Mouse (Mus musculus): ENCODE results near the gene Smarcc1. TPM values are rescaled to one million over a fixed set of nuclear protein-coding genes. Genes with fewer than 3 reads are reported as not detected.

Gene Smarcc1
- polyA plus RNA-seq, 1 experiment from 2014 or later = 230 TPM

GRCm38 (mm10) chr9:110206437-110206836 lies 88.9 kb downstream of the Smarcc1 start:
- Histone ChIP-seq H3K9me3 (no peaks in the 10 kb centered on the region), H3K4me1 (0 out of 2 replicates have a peak, but pooled peaks cover 2% of the 10 kb centered on the region), H3K36me3 (peaks cover 72% of the 10 kb centered on the region), H3K4me3 (no peak overlapping the region), H3K27me3 (no peaks in the 10 kb centered on the region), H3K9ac (no peak overlapping the region), H3K4me2 (replicated peaks) (no peak overlapping the region), H3K27ac (no peak overlapping the region)
- 58% methylated on average over 2 of the region's 2 CpGs for WGBS
- no peak for ATAC-seq (ENCODE audit: insufficient number of reproducible peaks, insufficient read depth, low FRiP score, low TSS enrichment)

DNA sequence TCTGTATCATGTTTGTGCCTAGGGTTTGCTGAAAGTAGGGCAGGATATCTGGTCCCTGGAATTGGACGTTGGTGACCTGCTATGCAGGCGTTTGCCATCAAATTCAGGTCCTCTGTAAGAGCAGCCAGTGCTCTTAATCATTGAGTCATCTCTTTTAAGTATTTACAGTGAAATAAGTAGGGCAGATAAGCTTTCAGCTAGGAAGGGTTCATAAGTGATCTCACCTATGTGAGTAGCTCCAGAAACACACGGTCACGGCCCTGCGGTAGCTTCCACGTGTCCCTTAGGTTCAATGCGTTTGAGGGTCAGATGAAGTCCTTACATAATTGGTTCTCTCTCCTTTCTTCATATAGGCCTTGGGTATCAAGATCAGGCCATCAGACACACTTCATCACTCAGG lies 90.8 kb downstream of the Smarcc1 start:
- no peak for ATAC-seq (ENCODE audit: insufficient number of reproducible peaks, insufficient read depth, low FRiP score, low TSS enrichment)
- 73% methylated on average over 7 of the region's 7 CpGs for WGBS
- Histone ChIP-seq H3K27me3 (no peaks in the 10 kb centered on the region), H3K4me2 (replicated peaks) (no peak overlapping the region), H3K36me3 (peaks cover 74% of the 10 kb centered on the region), H3K9me3 (no peaks in the 10 kb centered on the region), H3K9ac (no peak overlapping the region), H3K27ac (no peak overlapping the region), H3K4me1 (0 out of 2 replicates have a peak, but pooled peaks cover 2% of the 10 kb centered on the region), H3K4me3 (no peak overlapping the region)

GRCm38 (mm10) chr9:110208967-110209366 lies 91.5 kb downstream of the Smarcc1 start:
- Histone ChIP-seq H3K9ac (no peak overlapping the region), H3K9me3 (no peaks in the 10 kb centered on the region), H3K4me3 (no peak overlapping the region), H3K27ac (no peak overlapping the region), H3K4me2 (replicated peaks) (no peak overlapping the region), H3K4me1 (0 out of 2 replicates have a peak, but pooled peaks cover 2% of the 10 kb centered on the region), H3K27me3 (no peaks in the 10 kb centered on the region), H3K36me3 (peaks cover 74% of the 10 kb centered on the region)
- 90% methylated on average over 3 of the region's 3 CpGs for WGBS
- no peak for ATAC-seq (ENCODE audit: insufficient number of reproducible peaks, insufficient read depth, low FRiP score, low TSS enrichment)

DNA sequence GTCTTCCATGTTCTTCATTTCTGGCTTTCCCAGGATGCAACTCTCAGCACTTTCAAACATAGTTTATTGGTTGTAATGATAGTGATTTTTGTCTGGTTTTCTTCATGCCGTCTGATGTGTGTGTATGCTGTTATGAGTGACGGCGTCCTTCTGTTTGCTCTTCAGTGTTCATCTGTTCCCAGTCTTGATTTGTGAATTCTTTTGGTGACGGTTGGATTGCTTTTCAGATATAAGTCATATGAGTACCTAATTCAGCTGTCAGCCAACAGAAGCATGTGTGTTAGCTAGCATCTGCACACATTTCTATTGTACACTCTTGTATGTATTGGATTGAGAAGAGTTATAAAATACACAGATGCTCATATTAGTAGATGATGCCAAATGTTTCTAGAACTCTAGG lies 106.8 kb downstream of the Smarcc1 start:
- Histone ChIP-seq H3K4me3 (no peak overlapping the region), H3K27me3 (no peaks in the 10 kb centered on the region), H3K27ac (no peak overlapping the region), H3K4me1 (no peaks in the 10 kb centered on the region), H3K9ac (no peak overlapping the region), H3K36me3 (peaks cover 79% of the 10 kb centered on the region), H3K4me2 (replicated peaks) (no peak overlapping the region), H3K9me3 (no peaks in the 10 kb centered on the region)
- WGBS = 94% methylated on average over 4 of the region's 4 CpGs
- ATAC-seq (ENCODE audit: insufficient number of reproducible peaks, insufficient read depth, low FRiP score, low TSS enrichment) = no peak

GRCm38 (mm10) chr9:110226191-110226590 lies 108.7 kb downstream of the Smarcc1 start:
- 94% methylated on average over 4 of the region's 4 CpGs for WGBS

GRCm38 (mm10) chr9:110228671-110229070 lies 111.2 kb downstream of the Smarcc1 start:
- no peak for ATAC-seq (ENCODE audit: insufficient number of reproducible peaks, insufficient read depth, low FRiP score, low TSS enrichment)
- H3K4me3 ChIP-seq = no peak overlapping the region
- WGBS = 83% methylated on average over 6 of the region's 6 CpGs
- no peak overlapping the region for H3K9ac ChIP-seq
- H3K4me2 ChIP-seq (replicated peaks) = no peak overlapping the region
- H3K9me3 ChIP-seq = no peaks in the 10 kb centered on the region
- H3K36me3 ChIP-seq = peaks cover 86% of the 10 kb centered on the region
- H3K27me3 ChIP-seq = no peaks in the 10 kb centered on the region
- H3K27ac ChIP-seq = no peak overlapping the region
- no peaks in the 10 kb centered on the region for H3K4me1 ChIP-seq

More at GRCm38 (mm10) chr9:110226191-110226590, 108.7 kb downstream of the Smarcc1 start:
- H3K27me3 ChIP-seq = no peaks in the 10 kb centered on the region
- no peaks in the 10 kb centered on the region for H3K4me1 ChIP-seq
- H3K27ac ChIP-seq = no peak overlapping the region
- ATAC-seq (ENCODE audit: insufficient number of reproducible peaks, insufficient read depth, low FRiP score, low TSS enrichment) = no peak
- peaks cover 88% of the 10 kb centered on the region for H3K36me3 ChIP-seq
- no peak overlapping the region for H3K4me2 ChIP-seq (replicated peaks)
- H3K9ac ChIP-seq = no peak overlapping the region
- no peak overlapping the region for H3K4me3 ChIP-seq
- no peaks in the 10 kb centered on the region for H3K9me3 ChIP-seq

- Histone ChIP-seq H3K4me1 (no peaks in the 10 kb centered on the region), H3K27me3 (no peaks in the 10 kb centered on the region), H3K4me2 (replicated peaks) (no peak overlapping the region), H3K4me3 (no peak overlapping the region), H3K36me3 (peaks cover 85% of the 10 kb centered on the region), H3K9me3 (no peaks in the 10 kb centered on the region), H3K27ac (no peak overlapping the region), H3K9ac (no peak overlapping the region)
- ATAC-seq (ENCODE audit: insufficient number of reproducible peaks, insufficient read depth, low FRiP score, low TSS enrichment) = no peak
- 90% methylated on average over 1 of the region's 1 CpGs for WGBS
Measured at GRCm38 (mm10) chr9:110229112-110229511, 111.6 kb downstream of the Smarcc1 start.

DNA sequence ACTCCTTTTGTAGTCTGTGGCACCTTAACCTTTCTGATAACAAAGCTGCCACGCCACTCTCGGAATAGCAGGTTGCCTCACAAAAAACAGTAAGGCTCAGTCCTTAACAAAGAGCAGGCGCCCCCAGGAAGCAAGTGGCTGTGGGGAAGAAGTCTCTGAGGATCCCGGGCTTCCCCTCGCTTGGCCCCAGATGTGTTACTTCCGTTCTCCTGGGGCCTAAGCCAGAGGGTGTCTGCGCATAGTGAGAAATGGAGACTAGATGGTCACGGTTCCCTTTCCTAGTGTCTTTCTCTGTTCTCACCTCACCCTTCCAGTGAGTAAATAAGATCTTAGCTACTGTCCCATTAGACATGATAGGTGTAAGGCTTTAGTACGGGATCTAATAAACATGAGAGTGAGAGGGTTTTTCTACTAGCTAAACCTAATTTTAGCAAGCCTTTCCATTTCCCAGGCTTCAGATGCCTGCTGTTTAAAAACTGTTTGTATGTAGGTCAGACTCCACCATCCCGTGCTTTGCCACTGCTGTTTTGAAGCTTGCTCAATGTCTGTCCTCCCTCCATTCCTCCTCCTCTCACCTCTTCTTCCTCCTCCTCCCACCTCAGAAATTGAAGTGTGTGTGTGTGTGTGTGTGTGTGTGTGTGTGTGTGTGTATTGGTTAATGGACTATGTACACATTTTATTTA lies 112.2 kb downstream of the Smarcc1 start:
- Histone ChIP-seq H3K9me3 (no peaks in the 10 kb centered on the region), H3K27me3 (no peaks in the 10 kb centered on the region), H3K9ac (no peak overlapping the region), H3K4me2 (replicated peaks) (no peak overlapping the region), H3K36me3 (peaks cover 85% of the 10 kb centered on the region), H3K27ac (no peak overlapping the region), H3K4me3 (no peak overlapping the region), H3K4me1 (no peaks in the 10 kb centered on the region)
- no peak for ATAC-seq (ENCODE audit: insufficient number of reproducible peaks, insufficient read depth, low FRiP score, low TSS enrichment)
- 85% methylated on average over 10 of the region's 10 CpGs for WGBS

DNA sequence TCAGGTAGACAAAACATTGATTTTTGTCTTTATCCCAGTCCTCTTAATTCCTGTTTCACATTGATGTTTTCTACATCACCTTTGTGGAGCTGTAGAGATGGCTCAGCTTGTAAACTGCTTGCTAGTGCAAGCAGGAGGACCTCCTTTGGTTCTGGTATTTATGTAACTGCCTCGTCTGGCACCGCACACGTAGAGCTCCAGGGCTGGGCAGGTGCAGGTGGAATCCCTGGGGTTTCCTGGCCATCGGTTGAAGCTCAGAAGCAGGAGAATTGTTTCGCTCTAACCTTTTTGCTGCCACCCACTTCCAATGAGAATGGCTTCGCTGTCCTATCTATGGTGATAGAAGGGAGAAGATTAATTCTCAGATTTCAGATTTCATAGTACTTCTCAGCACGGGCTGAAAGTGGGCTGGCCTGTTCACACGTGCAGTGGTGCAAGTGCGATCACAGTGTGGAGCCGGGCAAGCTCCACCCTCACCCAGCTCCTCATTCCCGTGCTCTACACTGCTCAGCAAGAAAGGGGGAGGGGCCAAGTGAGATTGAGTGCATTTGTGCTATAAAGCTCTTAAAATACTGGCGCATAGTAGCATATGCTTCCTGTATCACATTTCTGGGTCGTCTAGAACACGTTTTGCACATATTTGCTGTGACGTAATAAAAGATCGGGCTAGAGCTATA lies 113.0 kb downstream of the Smarcc1 start:
- Histone ChIP-seq H3K9me3 (no peaks in the 10 kb centered on the region), H3K27ac (no peak overlapping the region), H3K4me3 (no peak overlapping the region), H3K4me1 (no peaks in the 10 kb centered on the region), H3K27me3 (no peaks in the 10 kb centered on the region), H3K36me3 (peaks cover 87% of the 10 kb centered on the region), H3K4me2 (replicated peaks) (no peak overlapping the region), H3K9ac (no peak overlapping the region)
- ATAC-seq (ENCODE audit: insufficient number of reproducible peaks, insufficient read depth, low FRiP score, low TSS enrichment) = no peak
- WGBS = 86% methylated on average over 16 of the region's 16 CpGs

GRCm38 (mm10) chr9:110234962-110235361 lies 117.5 kb downstream of the Smarcc1 start:
- H3K4me2 ChIP-seq (replicated peaks) = no peak overlapping the region
- H3K36me3 ChIP-seq = peaks cover 88% of the 10 kb centered on the region
- H3K9me3 ChIP-seq = no peaks in the 10 kb centered on the region
- H3K9ac ChIP-seq = no peak overlapping the region
- no peaks in the 10 kb centered on the region for H3K27me3 ChIP-seq
- no peak overlapping the region for H3K4me3 ChIP-seq
- WGBS = 96% methylated on average over 6 of the region's 6 CpGs
- H3K27ac ChIP-seq = no peak overlapping the region
- no peak for ATAC-seq (ENCODE audit: insufficient number of reproducible peaks, insufficient read depth, low FRiP score, low TSS enrichment)
- no peaks in the 10 kb centered on the region for H3K4me1 ChIP-seq

DNA sequence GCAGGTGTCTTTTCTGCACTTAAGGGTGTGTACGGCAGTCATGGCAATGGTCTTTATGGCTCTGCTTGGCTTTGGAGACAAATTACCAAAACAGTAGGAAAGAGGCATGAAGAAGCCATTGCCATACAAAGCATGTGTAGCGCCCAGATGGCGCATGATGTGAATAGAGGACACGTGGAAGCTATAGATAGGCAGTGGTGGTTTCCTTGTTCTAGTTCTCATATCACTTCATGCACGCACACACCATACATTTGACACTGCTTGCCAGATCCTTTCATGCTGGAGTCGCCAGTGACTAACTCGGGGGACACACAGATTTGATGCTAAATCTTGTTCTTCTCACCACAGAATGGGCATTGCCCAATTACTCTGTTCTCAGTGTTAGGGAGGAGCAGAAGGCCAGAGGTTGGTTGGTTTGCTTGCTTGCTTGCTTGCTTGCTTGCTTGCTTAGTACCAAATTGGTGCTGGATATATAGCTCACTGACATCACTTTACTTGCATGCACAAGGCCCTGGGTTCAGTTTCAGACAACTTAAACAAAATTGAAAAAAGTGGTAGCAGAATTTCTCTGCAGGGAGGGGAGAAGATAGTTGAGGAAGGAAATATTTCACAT lies 125.8 kb downstream of the Smarcc1 start, which contains the start of gene Cspg5:
Gene Cspg5, plus strand, starts transcription at position 563 of the 613 bp plus-strand sequence.
- no peak within 1 kb of the TSS for H3K27ac ChIP-seq
- peak within 1 kb of the TSS; percentile 100 for H3K4me2 ChIP-seq (replicated peaks)
- ATAC-seq (ENCODE audit: insufficient number of reproducible peaks, insufficient read depth, low FRiP score, low TSS enrichment) = no peak
- no peaks in the 10 kb centered on the region for H3K9me3 ChIP-seq
- peaks cover 50% of the 10 kb centered on the region for H3K27me3 ChIP-seq
- WGBS = 88% methylated on average over 7 of the region's 7 CpGs
- H3K36me3 ChIP-seq = peaks cover 24% of the 10 kb centered on the region
- H3K4me3 ChIP-seq = peak within 1 kb of the TSS; percentile 66
- H3K9ac ChIP-seq = no peak within 1 kb of the TSS; the same call in 1 of the 2 replicates
- H3K4me1 ChIP-seq = peaks cover 7% of the 10 kb centered on the region; the same call in 1 of the 2 replicates

DNA sequence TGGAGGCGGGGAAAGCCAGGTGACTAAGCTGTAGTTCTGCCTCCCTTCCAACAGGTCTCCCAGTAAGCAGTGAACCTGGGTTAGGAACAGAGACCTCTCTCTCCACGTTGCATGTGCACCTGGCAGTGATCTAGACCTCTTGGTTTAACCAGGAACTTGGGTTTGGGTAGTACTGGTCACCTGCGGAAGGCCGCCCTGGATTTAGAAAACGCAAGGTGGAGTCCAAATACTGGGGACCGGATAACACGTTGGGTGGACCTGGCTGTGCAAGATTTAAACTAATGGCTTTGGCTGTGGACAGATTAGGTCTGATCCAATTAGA lies 127.0 kb downstream of the Smarcc1 start:
- Histone ChIP-seq H3K27ac (no peak overlapping the region), H3K4me1 (peaks cover 10% of the 10 kb centered on the region), H3K4me2 (replicated peaks) (peak overlapping the region; percentile 100), H3K9ac (no peak overlapping the region; the same call in 1 of the 2 replicates), H3K4me3 (peak overlapping the region; percentile 66), H3K27me3 (peaks cover 50% of the 10 kb centered on the region), H3K36me3 (peaks cover 16% of the 10 kb centered on the region), H3K9me3 (no peaks in the 10 kb centered on the region)
- ATAC-seq (ENCODE audit: insufficient number of reproducible peaks, insufficient read depth, low FRiP score, low TSS enrichment) = no peak
- WGBS = 23% methylated on average over 7 of the region's 7 CpGs

Measured in embryonic facial prominence, embryonic 12.5 days (tissue).